Mouse (Mus musculus) skeletal muscle tissue, postnatal 0 days (tissue): ENCODE measurements around the gene Spic. TPM values are rescaled to one million over a fixed set of nuclear protein-coding genes. Genes with fewer than 3 reads are reported as not detected.

Experiments used
- polyA plus RNA-seq: library from polyadenylated mRNA; unstranded; fragments of >200 nt; fragmentation: Nextera tagmentation; extraction: Ambion mirVana; gene quantifications from 2 replicates; pipeline ENCODE4 v1.2.1, GENCODE M21; 2015

Spic gene
- polyA plus RNA-seq: 0.38 and 0.45 TPM in 2 replicates

GRCm38 (mm10) chr10:88684925-88685324 lies at the start of gene Spic:
Gene Spic (minus strand): TSS chr10:88685015.

GRCm38 (mm10) chr10:88730571-88731495 lies 46.0 kb upstream of the Spic start, which contains the start of gene Arl1:
Gene Arl1 (plus strand): TSS chr10:88730858.

Other genes starting within 250 kb of the Spic start
- gene Sycp3, start 225.4 kb downstream of the Spic start, polyA plus RNA-seq: 0.13 and 0.24 TPM in 2 replicates
- gene Chpt1, start 180.9 kb downstream of the Spic start, polyA plus RNA-seq: 32.0 and 104 TPM in 2 replicates
- 2,500 and 2,846 TPM in 2 replicates for gene Mybpc1, start 79.9 kb downstream of the Spic start, polyA plus RNA-seq
- 121 and 142 TPM in 2 replicates for gene Arl1, start 45.8 kb upstream of the Spic start, polyA plus RNA-seq
- gene Utp20, start 141.8 kb upstream of the Spic start, polyA plus RNA-seq: 3.8 and 5.4 TPM in 2 replicates
- gene Slc5a8, start 201.0 kb upstream of the Spic start, polyA plus RNA-seq: 0.03 and 0.09 TPM in 2 replicates